Mouse (Mus musculus): ENCODE measurements at regions not wholly inside any gene's neighbourhood (a gene's known extent, or its start where the extent isn't known, plus 50 kb on each side); places are given as distances from the start of the nearest gene placed in this dataset.
A peak's percentile ranks its signal among the peaks of the same experiment; 100 is the strongest.

- no peak overlapping the region for H3K4me2 ChIP-seq
- no peaks in the 10 kb centered on the region for H3K27me3 ChIP-seq
- no peaks in the 10 kb centered on the region for H3K9me3 ChIP-seq (replicated peaks)
- WGBS (ENCODE audit: insufficient replicate concordance): 64% methylated on average over 10 of the region's 10 CpGs
- H3K36me3 ChIP-seq (replicated peaks): no peaks in the 10 kb centered on the region
- ATAC-seq (ENCODE audit: insufficient read depth): no peak
- H3K27ac ChIP-seq (replicated peaks): no peak overlapping the region
- no peak overlapping the region for H3K9ac ChIP-seq
- no peaks in the 10 kb centered on the region for H3K4me1 ChIP-seq (replicated peaks)
- no peak overlapping the region for H3K4me3 ChIP-seq (replicated peaks)
Observed at GRCm38 (mm10) chr7:136457867-136458448, 436.5 kb upstream of the Mgmt start.

GRCm38 (mm10) chr7:136477135-136477534 is 417.3 kb upstream of the Mgmt start:
- Histone ChIP-seq H3K4me3 (replicated peaks) (no peak overlapping the region), H3K27me3 (no peaks in the 10 kb centered on the region), H3K27ac (replicated peaks) (no peak overlapping the region), H3K4me1 (replicated peaks) (no peaks in the 10 kb centered on the region), H3K9ac (no peak overlapping the region), H3K9me3 (replicated peaks) (no peaks in the 10 kb centered on the region), H3K4me2 (no peak overlapping the region), H3K36me3 (replicated peaks) (no peaks in the 10 kb centered on the region)
- ATAC-seq (ENCODE audit: insufficient read depth): no peak
- WGBS (ENCODE audit: insufficient replicate concordance): 70% methylated on average over 4 of the region's 4 CpGs

DNA sequence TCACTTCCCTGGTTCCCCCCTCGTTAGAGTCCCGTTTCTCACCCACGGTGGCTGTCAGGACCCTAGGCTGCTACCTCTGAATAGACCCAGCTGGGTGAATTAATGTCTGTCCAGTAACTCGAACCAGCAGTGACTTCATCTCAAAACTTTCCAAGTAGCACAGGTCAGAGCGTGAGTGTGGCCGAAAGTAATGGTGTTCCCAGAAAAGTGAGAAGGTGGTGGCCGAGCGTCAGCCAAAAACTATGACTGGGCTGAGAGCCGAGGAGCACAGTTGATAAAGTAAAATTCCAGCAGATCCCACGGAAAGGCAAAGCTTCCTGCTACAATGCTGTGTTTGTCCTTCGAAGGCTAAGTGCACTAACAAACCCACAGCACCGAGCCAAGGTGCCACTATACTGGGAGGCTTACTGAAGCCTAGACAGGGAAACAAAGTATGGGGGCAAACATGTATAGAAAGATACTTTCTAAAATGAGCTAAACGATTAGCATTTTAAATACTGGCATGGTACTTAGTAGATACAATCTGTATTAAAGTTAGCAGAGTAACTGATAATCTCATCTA is 413.7 kb upstream of the Mgmt start:
- no peaks in the 10 kb centered on the region for H3K4me1 ChIP-seq (replicated peaks)
- H3K4me2 ChIP-seq: no peak overlapping the region
- 55% methylated on average over 13 of the region's 13 CpGs for WGBS (ENCODE audit: insufficient replicate concordance)
- H3K4me3 ChIP-seq (replicated peaks): no peak overlapping the region
- H3K36me3 ChIP-seq (replicated peaks): no peaks in the 10 kb centered on the region
- no peaks in the 10 kb centered on the region for H3K27me3 ChIP-seq
- H3K27ac ChIP-seq (replicated peaks): no peak overlapping the region
- no peak for ATAC-seq (ENCODE audit: insufficient read depth)
- no peaks in the 10 kb centered on the region for H3K9me3 ChIP-seq (replicated peaks)
- no peak overlapping the region for H3K9ac ChIP-seq

DNA sequence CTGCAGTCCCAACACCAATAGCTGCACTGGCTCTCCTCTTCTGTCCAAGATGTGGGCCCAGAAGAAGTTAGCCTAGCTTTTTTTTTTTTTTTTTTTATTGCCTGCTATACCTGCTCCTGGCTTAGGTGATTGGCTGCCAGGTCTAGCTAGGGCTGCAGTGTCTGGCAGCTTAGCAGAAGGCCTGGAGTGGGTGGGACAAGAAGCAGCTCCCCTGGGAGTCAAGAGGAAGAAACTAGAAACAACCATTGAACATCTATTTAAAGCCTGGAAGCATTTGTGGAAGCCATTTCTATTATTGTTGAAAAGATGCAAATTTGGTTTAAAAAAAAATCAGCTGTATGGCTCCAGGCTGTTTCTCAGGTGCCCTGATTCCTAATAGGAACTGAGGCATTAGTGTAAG is 411.2 kb upstream of the Mgmt start:
- no peaks in the 10 kb centered on the region for H3K27me3 ChIP-seq
- no peaks in the 10 kb centered on the region for H3K4me1 ChIP-seq (replicated peaks)
- no peaks in the 10 kb centered on the region for H3K36me3 ChIP-seq (replicated peaks)
- no peak overlapping the region for H3K27ac ChIP-seq (replicated peaks)
- no peaks in the 10 kb centered on the region for H3K9me3 ChIP-seq (replicated peaks)
- H3K9ac ChIP-seq: no peak overlapping the region
- no peak for ATAC-seq (ENCODE audit: insufficient read depth)
- no peak overlapping the region for H3K4me3 ChIP-seq (replicated peaks)
- no peak overlapping the region for H3K4me2 ChIP-seq

DNA sequence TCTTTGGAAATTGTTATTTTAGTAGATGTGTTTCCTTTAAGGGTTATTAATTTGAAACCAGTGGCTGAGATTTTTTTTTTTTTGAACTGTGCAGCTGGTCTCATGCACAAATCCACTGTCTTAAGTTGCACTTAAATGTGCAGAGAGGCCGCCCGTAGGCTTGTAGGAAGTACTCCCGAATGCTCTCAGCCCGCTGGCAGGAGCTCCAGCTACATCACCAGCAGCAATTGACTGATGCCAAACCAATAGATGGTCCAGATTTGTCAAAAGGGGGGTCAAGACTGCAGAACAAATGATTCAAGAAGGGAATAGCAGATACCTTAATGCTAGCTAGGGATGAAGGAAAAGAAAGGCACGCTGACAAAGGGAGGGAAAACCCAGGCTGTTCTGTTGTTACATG is 406.9 kb upstream of the Mgmt start:
- no peaks in the 10 kb centered on the region for H3K27me3 ChIP-seq
- no peak overlapping the region for H3K4me2 ChIP-seq
- H3K4me1 ChIP-seq (replicated peaks): no peaks in the 10 kb centered on the region
- H3K27ac ChIP-seq (replicated peaks): no peak overlapping the region
- H3K9ac ChIP-seq: no peak overlapping the region
- H3K36me3 ChIP-seq (replicated peaks): no peaks in the 10 kb centered on the region
- no peak for ATAC-seq (ENCODE audit: insufficient read depth)
- H3K4me3 ChIP-seq (replicated peaks): no peak overlapping the region
- no peaks in the 10 kb centered on the region for H3K9me3 ChIP-seq (replicated peaks)
- WGBS (ENCODE audit: insufficient replicate concordance): 40% methylated on average over 5 of the region's 5 CpGs

DNA sequence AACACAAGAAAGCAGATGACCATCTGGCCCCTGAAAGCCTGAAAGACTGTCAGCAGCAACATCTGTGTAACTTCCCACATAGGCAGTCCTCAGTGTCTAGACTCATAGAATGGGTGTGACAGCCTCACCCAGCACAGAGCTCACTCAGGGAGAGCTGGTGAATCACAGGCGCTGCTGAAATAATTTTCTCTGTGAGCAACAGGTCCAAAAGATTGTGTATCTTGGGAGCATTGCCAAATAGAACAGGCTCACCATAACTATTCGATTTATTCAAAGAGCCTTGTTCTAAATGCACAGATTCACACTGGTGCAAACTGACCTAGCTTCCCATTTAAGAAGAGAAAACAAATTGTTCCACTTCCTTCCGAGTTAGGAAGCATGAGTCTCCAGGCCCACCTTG is 399.6 kb upstream of the Mgmt start:
- no peak overlapping the region for H3K27ac ChIP-seq (replicated peaks)
- no peak for ATAC-seq (ENCODE audit: insufficient read depth)
- no peak overlapping the region for H3K4me2 ChIP-seq
- WGBS (ENCODE audit: insufficient replicate concordance): 47% methylated on average over 3 of the region's 3 CpGs
- H3K27me3 ChIP-seq: 0 out of 2 replicates have a peak, but pooled peaks cover 14% of the 10 kb centered on the region
- H3K4me1 ChIP-seq (replicated peaks): no peaks in the 10 kb centered on the region
- no peaks in the 10 kb centered on the region for H3K36me3 ChIP-seq (replicated peaks)
- no peaks in the 10 kb centered on the region for H3K9me3 ChIP-seq (replicated peaks)
- H3K4me3 ChIP-seq (replicated peaks): no peak overlapping the region
- H3K9ac ChIP-seq: no peak overlapping the region

- Histone ChIP-seq H3K9ac (no peak overlapping the region), H3K4me2 (no peak overlapping the region), H3K27ac (replicated peaks) (no peak overlapping the region), H3K9me3 (replicated peaks) (no peaks in the 10 kb centered on the region), H3K36me3 (replicated peaks) (no peaks in the 10 kb centered on the region), H3K4me1 (replicated peaks) (no peaks in the 10 kb centered on the region), H3K4me3 (replicated peaks) (no peak overlapping the region), H3K27me3 (0 out of 2 replicates have a peak, but pooled peaks cover 14% of the 10 kb centered on the region)
- 40% methylated on average over 19 of the region's 19 CpGs for WGBS (ENCODE audit: insufficient replicate concordance)
- no peak for ATAC-seq (ENCODE audit: insufficient read depth)
Observed at GRCm38 (mm10) chr7:136496335-136497242, 397.8 kb upstream of the Mgmt start.

GRCm38 (mm10) chr7:136500059-136500458 is 394.4 kb upstream of the Mgmt start:
- whole genome bisulfite sequencing (ENCODE audit: insufficient replicate concordance): 70% methylated on average over 4 of the region's 4 CpGs
- Histone ChIP-seq H3K9me3 (replicated peaks) (no peaks in the 10 kb centered on the region), H3K4me2 (no peak overlapping the region), H3K36me3 (replicated peaks) (no peaks in the 10 kb centered on the region), H3K4me1 (replicated peaks) (no peaks in the 10 kb centered on the region), H3K4me3 (replicated peaks) (no peak overlapping the region), H3K27me3 (0 out of 2 replicates have a peak, but pooled peaks cover 14% of the 10 kb centered on the region), H3K9ac (no peak overlapping the region), H3K27ac (replicated peaks) (no peak overlapping the region)
- ATAC-seq (ENCODE audit: insufficient read depth): no peak

DNA sequence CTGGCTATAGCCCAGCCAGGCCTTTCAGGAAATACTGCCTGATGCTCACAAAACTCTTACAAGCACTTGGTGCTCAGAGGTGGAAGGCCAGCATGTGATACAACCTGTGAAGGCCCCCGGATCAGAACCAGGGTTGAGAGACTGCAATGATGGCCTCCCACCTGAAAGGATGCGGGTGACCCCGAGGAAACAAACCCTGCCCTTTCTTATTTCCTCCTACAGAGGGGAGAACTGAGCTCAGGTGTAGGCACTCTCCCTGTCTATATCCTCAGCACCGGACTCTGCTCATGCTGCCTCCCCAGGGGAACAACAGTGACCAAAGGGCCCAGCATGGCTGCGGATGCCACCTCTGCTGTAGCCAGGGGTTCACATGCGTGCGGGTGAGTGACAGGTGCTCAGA is 393.3 kb upstream of the Mgmt start:
- no peak for ATAC-seq (ENCODE audit: insufficient read depth)
- Histone ChIP-seq H3K9me3 (replicated peaks) (no peaks in the 10 kb centered on the region), H3K4me2 (no peak overlapping the region), H3K4me1 (replicated peaks) (no peaks in the 10 kb centered on the region), H3K27me3 (0 out of 2 replicates have a peak, but pooled peaks cover 11% of the 10 kb centered on the region), H3K4me3 (replicated peaks) (no peak overlapping the region), H3K27ac (replicated peaks) (no peak overlapping the region), H3K36me3 (replicated peaks) (no peaks in the 10 kb centered on the region), H3K9ac (no peak overlapping the region; the same call in 1 of the 2 replicates)
- WGBS (ENCODE audit: insufficient replicate concordance): 71% methylated on average over 7 of the region's 7 CpGs

DNA sequence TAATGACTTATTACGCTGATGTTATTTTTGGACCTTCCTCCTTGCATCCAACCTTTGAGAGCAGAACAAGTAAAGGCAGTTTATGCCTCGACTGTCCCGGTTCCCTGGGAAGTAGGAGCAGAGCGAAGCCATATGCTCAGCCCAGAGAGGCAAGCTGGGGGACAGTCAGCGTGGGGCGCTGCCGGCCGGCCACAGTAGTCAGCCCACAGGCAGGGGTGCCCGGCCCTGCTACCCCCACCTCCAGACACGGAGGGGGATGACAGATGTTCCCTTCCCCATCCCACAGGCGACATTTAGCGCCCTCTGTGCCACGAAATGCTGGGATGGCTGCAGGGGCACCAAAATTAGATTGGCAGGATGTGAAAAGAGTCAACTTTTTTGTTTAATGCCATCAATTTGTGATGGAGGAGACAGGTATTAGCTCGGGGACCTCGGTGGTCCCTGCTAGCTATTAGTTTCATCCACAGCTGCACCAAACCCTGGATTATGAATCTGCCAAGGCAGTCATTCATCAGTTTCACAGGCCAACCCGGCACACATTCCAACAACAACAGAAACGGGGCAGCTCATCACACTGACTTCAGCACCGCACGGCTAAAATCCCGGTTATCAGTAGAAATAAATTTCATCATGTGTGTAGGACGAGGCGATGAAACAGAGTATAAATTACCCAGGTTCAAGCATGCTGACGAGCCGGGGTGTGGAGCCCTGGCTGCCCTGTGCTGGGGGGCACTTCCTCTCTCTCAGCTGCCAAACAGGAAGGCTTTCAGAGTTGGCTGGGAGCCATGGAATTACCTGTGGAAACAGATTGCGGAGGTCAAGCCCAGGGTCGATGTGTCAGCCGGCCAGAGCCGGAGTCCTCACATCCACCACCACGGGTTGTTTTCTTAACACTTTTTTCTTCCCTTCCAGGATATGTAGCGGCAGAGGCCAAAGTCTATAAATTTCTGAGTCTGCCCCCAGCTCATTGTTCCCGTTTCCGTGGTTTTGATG is 392.3 kb upstream of the Mgmt start:
- Histone ChIP-seq H3K4me2 (peak overlapping the region; percentile 23), H3K36me3 (replicated peaks) (no peaks in the 10 kb centered on the region), H3K27me3 (0 out of 2 replicates have a peak, but pooled peaks cover under 1% of the 10 kb centered on the region), H3K9ac (no peak overlapping the region), H3K9me3 (replicated peaks) (no peaks in the 10 kb centered on the region), H3K27ac (replicated peaks) (no peak overlapping the region), H3K4me1 (replicated peaks) (no peaks in the 10 kb centered on the region), H3K4me3 (replicated peaks) (no peak overlapping the region)
- 31% methylated on average over 32 of the region's 32 CpGs for WGBS (ENCODE audit: insufficient replicate concordance)
- ATAC-seq (ENCODE audit: insufficient read depth): peak; percentile 12; the same call in 1 of the 2 replicates

Data from liver, embryonic 15.5 days (tissue).